Mouse (Mus musculus): ENCODE results near the gene Mprip.

GRCm38 (mm10) chr11:59746614-59747013 lies 85.5 kb downstream of the Mprip start:
- TF ChIP-seq POLR2A (IDR thresholded peaks at IDR 0.05; ENCODE audit: control insufficient read depth, extremely low read depth, insufficient read depth, low read length, poor library complexity) (no peak), CTCF (IDR thresholded peaks at IDR 0.05; ENCODE audit: borderline replicate concordance, control insufficient read depth, extremely low read depth, insufficient read depth, low read length, poor library complexity) (no peak)

Data from thymus, adult 2 months (tissue).